Mouse (Mus musculus) ES-E14 (cell line): ENCODE data around the gene Panx2. TPM values are rescaled to one million over a fixed set of nuclear protein-coding genes. Genes with fewer than 3 reads are reported as not detected.
A peak's percentile ranks its signal among the peaks of the same experiment; 100 is the strongest.

Experiments used
- DNase-seq: peaks from one replicate; pipeline ENCODE4 v3.0.0-alpha.2; 2013; ENCODE audit warnings: low read depth, low spot score
- H3K27ac ChIP-seq: 2 replicates; pipeline ENCODE4 v1.5.1; 2012; ENCODE audit warnings: low read depth, mild to moderate bottlenecking, low read length, moderate library complexity, mixed read lengths; ENCODE audit not compliant: poor library complexity, insufficient read depth, severe bottlenecking
- H3K36me3 ChIP-seq: 2 replicates; pipeline ENCODE4 v1.6.1; 2012; ENCODE audit warnings: mild to moderate bottlenecking, low read length, moderate library complexity, mixed read lengths; ENCODE audit not compliant: control insufficient read depth, poor library complexity, insufficient read depth, severe bottlenecking
- H3K4me1 ChIP-seq, 2 experiments: fragments of 150-350 bp in 1 of 2; sonication (generic) in 1 of 2; 2 replicates each; pipeline ENCODE4 v1.6.1; 2012; ENCODE audit warnings: low read length in 2 of 2, mild to moderate bottlenecking in 1 of 2, mixed read lengths in 1 of 2; ENCODE audit not compliant: control insufficient read depth in 2 of 2, insufficient read depth in 2 of 2, poor library complexity in 1 of 2
- H3K4me3 ChIP-seq, 2 experiments: fragments of 150-350 bp in 1 of 2; sonication (generic) in 1 of 2; 2 replicates each; pipeline ENCODE4 v1.5.1; 2012; ENCODE audit warnings: low read length in 2 of 2, low read depth in 1 of 2, mild to moderate bottlenecking in 1 of 2, mixed read lengths in 1 of 2; ENCODE audit not compliant: insufficient read depth in 1 of 2, poor library complexity in 1 of 2, severe bottlenecking in 1 of 2
- H3K9ac ChIP-seq: 2 replicates; pipeline ENCODE4 v1.6.1; 2012; ENCODE audit warnings: low read depth, mild to moderate bottlenecking, low read length, mixed read lengths; ENCODE audit not compliant: poor library complexity, insufficient read depth, severe bottlenecking
- H3K9me3 ChIP-seq: fragments of 150-350 bp; sonication (generic); 2 replicates; pipeline ENCODE4 v1.6.1; 2012; ENCODE audit warnings: low read depth, mild to moderate bottlenecking, low read length; ENCODE audit not compliant: control insufficient read depth, insufficient read depth
- CHD2 ChIP-seq: IDR thresholded peaks from 2 replicates; pipeline ENCODE4 v1.6.1; 2014; ENCODE audit warnings: mild to moderate bottlenecking, low read depth, low read length, inconsistent platforms
- HCFC1 ChIP-seq: IDR thresholded peaks from 2 replicates; pipeline ENCODE4 v1.6.1; 2012; ENCODE audit warnings: low read length, inconsistent platforms, borderline replicate concordance; ENCODE audit not compliant: insufficient read depth
- MAFK ChIP-seq: IDR thresholded peaks from 2 replicates; pipeline ENCODE4 v1.6.1; 2014; ENCODE audit warnings: mild to moderate bottlenecking, low read depth, low read length, inconsistent platforms; ENCODE audit not compliant: insufficient read depth
- ZC3H11A ChIP-seq: IDR thresholded peaks from 2 replicates; pipeline ENCODE4 v1.6.1; 2012; ENCODE audit warnings: low read depth, mild to moderate bottlenecking, inconsistent platforms, low read length, borderline replicate concordance
- ZNF384 ChIP-seq: IDR thresholded peaks from 2 replicates; pipeline ENCODE4 v1.6.1; 2012; ENCODE audit warnings: low read depth, low read length, inconsistent platforms
- in situ Hi-C, 2 experiments: fragments of 600-800 bp; cut with MboI; formaldehyde crosslinking; loops; one replicate each; pipeline ENCODE4 v1.15.1; 2025; ENCODE audit warnings: low sequenced_read_pairs in 2 of 2, inconsistent platforms in 1 of 2; ENCODE audit not compliant: unreplicated experiment in 2 of 2
- total RNA-seq: library from RNA; depleted of rRNA; stranded (reverse); fragments of 300-350 nt; gene quantifications from 2 replicates; pipeline ENCODE4 v1.2.3, GENCODE M21; 2012

The Panx2 gene
- total RNA-seq, 1 experiment, result 0.22 TPM

DNA sequence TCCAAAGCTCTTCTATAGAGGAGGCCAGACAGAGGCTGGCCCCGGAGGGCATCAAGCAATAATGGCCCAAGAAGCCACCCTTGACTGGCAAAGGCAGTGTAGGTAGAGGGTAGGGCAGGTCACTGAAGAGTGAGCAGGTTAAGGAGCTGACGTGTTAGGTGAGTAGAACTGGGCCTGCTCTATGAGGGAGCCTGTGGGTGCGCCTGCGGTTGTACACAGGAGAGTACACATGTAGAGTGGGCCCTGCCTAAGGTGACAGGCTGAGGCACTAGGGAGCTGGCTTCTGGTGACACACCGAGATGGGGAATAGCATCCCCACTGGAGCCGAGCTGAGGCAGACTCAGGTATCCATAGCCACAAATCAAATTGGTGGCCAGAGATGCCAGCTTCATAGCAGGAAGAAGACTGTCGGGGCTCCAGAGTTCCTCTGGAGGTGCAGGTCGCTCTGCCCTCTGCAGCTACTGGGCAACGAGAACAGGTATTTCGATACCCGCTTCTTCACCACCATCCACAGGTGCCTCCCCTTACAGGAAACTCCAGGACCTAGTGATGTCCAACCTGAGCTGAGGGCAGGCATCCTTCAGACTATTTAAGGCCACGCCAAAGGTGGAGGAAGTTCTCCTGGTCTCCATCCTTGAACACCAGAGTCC, 1.4 kb downstream of the Panx2 start:
- Histone ChIP-seq H3K36me3 (no peaks in the 10 kb centered on the region), H3K4me1 (peaks cover 0 to 6% of the 10 kb centered on the region in 2 experiments; a peak in 1 of 4 replicates), H3K9ac (no peak overlapping the region), H3K4me3 (peak overlapping the region in 1 of 2 experiments; percentile 83; a peak in 1 of 4 replicates), H3K9me3 (no peaks in the 10 kb centered on the region), H3K27ac (no peak overlapping the region)
- TF ChIP-seq CHD2 (no peak), MAFK (no peak), ZC3H11A (no peak), ZNF384 (no peak), HCFC1 (no peak)
- DNase-seq, result no peak
- in situ Hi-C loops, result no loop called here

DNA sequence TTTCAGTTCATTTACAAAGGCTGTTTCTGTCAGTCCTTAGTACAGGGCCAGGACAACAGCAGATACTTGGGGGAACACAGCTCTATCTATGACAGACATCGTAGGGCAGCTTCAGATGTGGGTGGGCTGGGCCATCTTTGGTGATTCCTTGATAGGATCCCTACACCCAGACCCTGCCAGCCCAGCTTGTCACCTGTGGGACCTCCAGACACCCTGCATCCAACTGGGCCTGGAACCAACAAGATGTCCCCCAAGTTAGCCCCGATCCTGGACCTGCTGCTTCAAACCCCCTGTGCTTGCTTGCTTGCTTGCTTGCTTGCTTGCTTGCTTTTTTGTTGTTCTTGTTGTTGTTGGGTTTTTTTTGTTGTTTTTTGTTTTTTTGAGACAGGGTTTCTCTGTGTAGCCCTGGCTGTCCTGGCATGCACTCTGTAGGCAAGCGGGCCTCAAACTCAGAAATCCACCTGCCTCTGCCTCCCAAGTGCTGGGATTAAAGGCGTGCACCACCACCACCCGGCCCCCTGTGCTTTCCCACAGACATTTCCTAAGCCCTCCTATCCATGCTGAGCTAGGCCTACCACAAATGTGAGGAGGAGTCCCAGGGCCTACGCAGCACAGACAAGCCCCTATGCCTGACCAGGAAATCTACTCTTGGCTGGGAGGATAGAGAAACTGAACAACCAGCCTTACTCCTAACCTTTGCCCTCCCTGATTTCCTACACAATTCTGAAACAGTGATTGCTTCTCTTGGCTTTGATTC, 2.4 kb downstream of the Panx2 start:
- TF ChIP-seq HCFC1, result no peak
- no peak for TF ChIP-seq CHD2
- no peak for TF ChIP-seq ZC3H11A
- TF ChIP-seq ZNF384, result no peak
- TF ChIP-seq MAFK, result no peak
- in situ Hi-C loops, result no loop called here
- H3K27ac ChIP-seq, result no peak overlapping the region

DNA sequence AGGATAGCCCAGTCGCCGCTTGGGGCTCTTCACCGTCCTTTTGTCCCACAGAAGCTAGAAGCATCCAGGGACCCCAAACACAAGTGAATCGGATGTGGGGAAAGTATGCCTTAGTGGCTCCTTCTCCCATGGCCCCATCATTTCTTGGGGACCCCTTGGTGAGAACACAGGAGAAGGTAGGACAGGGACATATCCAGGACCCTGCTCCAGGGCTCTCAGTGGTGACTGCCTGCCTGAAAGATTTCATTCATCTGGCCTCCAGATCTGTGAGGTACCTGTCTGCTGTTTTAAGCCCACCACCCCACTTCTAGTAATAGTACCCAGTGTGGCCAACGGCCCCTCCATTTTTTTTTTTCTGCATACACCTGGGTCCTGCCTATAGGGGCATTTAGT, 3.0 kb downstream of the Panx2 start:
- no peak overlapping the region for H3K4me3 ChIP-seq
- no peaks in the 10 kb centered on the region for H3K36me3 ChIP-seq
- no peak for DNase-seq
- peaks cover 0 to 8% of the 10 kb centered on the region in 2 experiments; a peak in 1 of 4 replicates for H3K4me1 ChIP-seq
- in situ Hi-C loops, result no loop called here
- H3K9ac ChIP-seq, result no peak overlapping the region
- H3K9me3 ChIP-seq, result no peaks in the 10 kb centered on the region
- TF ChIP-seq CHD2, result no peak
- TF ChIP-seq ZC3H11A, result no peak
- no peak for TF ChIP-seq ZNF384
- no peak for TF ChIP-seq MAFK
- no peak for TF ChIP-seq HCFC1
- no peak overlapping the region for H3K27ac ChIP-seq

More for the DNA sequence above, 2.4 kb downstream of the Panx2 start:
- Histone ChIP-seq H3K36me3 (no peaks in the 10 kb centered on the region), H3K4me3 (no peak overlapping the region), H3K4me1 (peaks cover 0 to 6% of the 10 kb centered on the region in 2 experiments; a peak in 1 of 4 replicates), H3K9me3 (no peaks in the 10 kb centered on the region), H3K9ac (no peak overlapping the region)
- DNase-seq, result no peak

- no peak overlapping the region for H3K9ac ChIP-seq
- DNase-seq, result no peak
Observed at GRCm38 (mm10) chr15:89063001-89063400, 3.5 kb downstream of the Panx2 start.

More at GRCm38 (mm10) chr15:89063001-89063400, 3.5 kb downstream of the Panx2 start:
- in situ Hi-C loops, result no loop called here
- H3K27ac ChIP-seq, result no peak overlapping the region
- no peak overlapping the region for H3K4me3 ChIP-seq
- no peaks in the 10 kb centered on the region for H3K36me3 ChIP-seq
- H3K9me3 ChIP-seq, result no peaks in the 10 kb centered on the region
- no peak for TF ChIP-seq HCFC1
- no peak for TF ChIP-seq ZNF384
- TF ChIP-seq MAFK, result no peak
- no peak for TF ChIP-seq CHD2
- TF ChIP-seq ZC3H11A, result no peak
- H3K4me1 ChIP-seq, result peaks cover 0 to 10% of the 10 kb centered on the region in 2 experiments; a peak in 1 of 4 replicates
